Mouse (Mus musculus) ES-CJ7 (cell line): Measurements from ENCODE around the gene Gm47289.
A peak's percentile ranks its signal among the peaks of the same experiment; 100 is the strongest.

ENCODE experiments used
- DNase-seq: peaks from one replicate; pipeline ENCODE4 v3.0.0; 2011; ENCODE audit warnings: low read depth, low spot score

The Gm47289 gene

DNA sequence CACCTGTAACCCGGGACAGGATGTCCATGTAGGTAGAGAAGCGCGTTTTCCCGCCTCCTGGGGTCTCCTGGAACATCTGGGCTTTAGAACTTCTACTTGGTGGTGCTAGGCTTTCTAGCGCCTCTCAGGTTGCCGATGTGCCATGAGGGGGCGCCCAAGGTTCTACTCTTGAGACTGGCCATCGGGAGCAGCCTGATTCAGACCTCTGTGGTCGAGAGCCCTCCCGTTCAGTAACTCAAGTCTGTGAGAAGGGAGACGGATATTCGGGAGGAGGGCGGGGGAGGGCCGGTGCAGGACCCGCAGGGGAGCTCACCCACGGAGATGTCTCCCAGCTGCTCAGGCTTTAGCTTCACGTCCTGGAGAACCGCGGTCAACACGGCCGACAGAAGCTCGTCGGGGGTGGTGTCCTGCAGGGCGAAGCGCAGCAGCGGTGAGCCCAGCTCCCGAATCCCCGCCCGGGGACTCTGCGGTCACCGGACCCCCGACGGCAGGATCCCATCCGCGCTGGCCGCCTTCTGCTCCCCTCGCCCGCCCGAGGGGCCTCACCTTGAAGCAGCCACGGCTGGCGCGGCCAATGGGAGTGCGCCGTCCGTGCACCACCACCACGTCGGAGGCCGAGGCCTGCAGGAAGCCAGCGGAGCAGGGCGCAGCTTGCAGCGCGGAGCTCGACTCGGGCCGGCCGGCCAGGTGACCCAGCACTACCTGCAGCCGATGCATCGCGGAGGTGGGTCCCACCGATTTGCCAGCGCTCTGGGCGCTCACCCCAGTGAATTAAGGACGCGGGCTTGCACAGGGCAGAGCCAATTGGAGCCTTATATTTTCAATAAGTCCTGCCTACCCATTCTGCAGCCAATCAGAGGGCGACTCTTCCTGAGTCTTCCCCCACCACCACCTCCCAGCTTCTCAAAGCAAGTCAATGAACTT lies 2.4 kb upstream of the Gm47289 start, which contains the start of gene Acaa1b:
TSS of gene Acaa1b (minus strand) at position 816 of the 924 bp plus-strand sequence.
- peak; percentile 86 for DNase-seq

- DNase-seq = no peak
These were observed 1.7 kb downstream of the Gm47289 start for GRCm38 (mm10) chr9:119160689-119161088.

DNA sequence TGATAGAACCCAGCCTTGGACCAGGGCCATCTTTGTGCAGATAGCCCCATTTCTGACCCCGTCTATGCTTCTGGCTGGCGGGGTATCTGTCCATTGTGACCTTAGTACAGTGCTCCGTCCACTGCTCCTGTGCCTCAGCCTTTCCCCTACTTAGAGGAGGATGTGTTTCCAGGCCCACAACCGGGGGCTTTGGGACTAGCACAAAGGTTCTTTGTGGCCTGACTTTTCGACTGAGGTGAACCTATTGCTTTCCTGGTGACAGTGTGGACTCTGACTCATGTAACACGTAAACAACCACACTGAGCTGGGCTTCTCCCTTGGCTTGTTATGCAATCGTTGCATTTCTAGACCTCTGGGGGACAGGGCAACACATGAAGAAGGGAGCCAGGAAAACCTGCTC lies 5.8 kb downstream of the Gm47289 start:
- no peak for DNase-seq

- no peak for DNase-seq
These were observed 6.6 kb downstream of the Gm47289 start for GRCm38 (mm10) chr9:119165548-119165947.

- DNase-seq = no peak
These were observed 8.6 kb downstream of the Gm47289 start for GRCm38 (mm10) chr9:119167608-119168007.

DNA sequence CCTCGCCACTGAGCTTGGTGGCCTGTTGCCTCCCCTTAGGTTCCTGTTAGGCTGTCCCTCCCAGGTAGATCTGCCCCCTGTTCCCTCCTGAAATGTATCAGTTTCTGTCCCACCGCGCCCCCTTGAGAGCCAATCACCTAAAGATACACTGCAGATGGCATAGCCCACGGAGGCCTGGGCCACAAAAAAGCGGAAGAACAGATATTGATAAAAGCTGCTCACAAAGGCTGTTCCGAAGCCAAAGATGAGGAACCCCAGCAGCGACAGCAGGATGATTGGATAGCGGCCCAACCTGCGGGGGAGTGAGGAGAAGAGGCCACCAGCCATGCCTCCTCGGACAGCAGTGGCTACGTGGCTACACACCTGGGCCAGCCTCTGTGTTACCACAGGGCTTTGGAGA lies 20.3 kb downstream of the Gm47289 start:
- no peak for DNase-seq

GRCm38 (mm10) chr9:119181241-119181728 lies 22.3 kb downstream of the Gm47289 start:
- no peak for DNase-seq

- peak; percentile 76 for DNase-seq
These were observed 33.4 kb downstream of the Gm47289 start for GRCm38 (mm10) chr9:119192202-119192990.

GRCm38 (mm10) chr9:119199151-119199861 lies 40.3 kb downstream of the Gm47289 start:
- DNase-seq = no peak

- no peak for DNase-seq
These were observed 42.7 kb downstream of the Gm47289 start for GRCm38 (mm10) chr9:119201653-119202052.

GRCm38 (mm10) chr9:119203617-119204016 lies 44.7 kb downstream of the Gm47289 start:
- no peak for DNase-seq

GRCm38 (mm10) chr9:119205756-119206155 lies 46.8 kb downstream of the Gm47289 start:
- DNase-seq = no peak

DNA sequence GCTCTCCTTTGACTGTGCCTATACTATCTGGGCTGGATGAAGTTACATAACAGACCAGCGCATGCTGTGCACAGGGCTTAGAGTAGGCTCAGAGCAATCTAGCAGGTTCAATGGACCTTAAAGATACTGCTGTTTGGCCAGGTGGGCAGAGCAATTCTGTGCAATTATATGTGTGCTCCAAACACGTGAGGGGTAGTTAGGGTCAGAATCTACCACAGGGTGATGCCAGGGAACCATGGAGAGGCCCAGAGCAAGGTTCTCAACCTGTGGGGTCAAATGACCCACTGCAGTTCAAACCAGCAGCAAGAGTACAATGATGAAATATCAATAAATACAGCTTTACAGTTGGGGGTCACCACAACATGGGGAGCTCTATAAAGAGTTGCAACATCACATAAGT lies 47.7 kb downstream of the Gm47289 start:
- no peak for DNase-seq

DNA sequence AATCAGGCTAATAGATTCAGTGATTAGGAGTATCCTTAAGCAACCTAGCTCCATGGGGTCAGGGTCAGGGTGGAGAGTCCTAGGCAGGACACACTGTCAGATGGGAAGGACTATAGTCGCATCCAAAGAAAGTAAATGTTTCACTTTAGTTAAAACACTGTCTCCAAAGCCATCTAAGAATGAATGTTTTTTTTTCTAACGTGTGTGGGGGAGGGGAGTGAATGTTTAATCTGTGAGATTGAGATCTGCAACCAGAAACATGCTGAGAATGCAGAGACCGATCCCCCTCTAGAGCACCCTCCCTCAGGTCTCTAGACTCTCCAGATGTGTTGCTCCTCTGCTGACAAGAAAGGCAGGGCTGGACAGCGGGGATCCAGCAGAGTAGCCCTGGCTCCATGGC lies 48.2 kb downstream of the Gm47289 start:
- no peak for DNase-seq

- no peak for DNase-seq
These were observed 50.0 kb downstream of the Gm47289 start, which contains the start of gene Slc22a13 for GRCm38 (mm10) chr9:119208998-119209397. Slc22a13 (minus strand) TSS chr9:119209098.
